Mouse (Mus musculus): ENCODE data around the gene Slc25a18. TPM values are rescaled to one million over a fixed set of nuclear protein-coding genes. Genes with fewer than 3 reads are reported as not detected.

Gene Slc25a18
- total RNA-seq (2021): under 1 TPM; 0.23 to 0.33 TPM
- long read RNA-seq, experiment 1: 0 reads
- long read RNA-seq, experiment 2: 0 reads

DNA sequence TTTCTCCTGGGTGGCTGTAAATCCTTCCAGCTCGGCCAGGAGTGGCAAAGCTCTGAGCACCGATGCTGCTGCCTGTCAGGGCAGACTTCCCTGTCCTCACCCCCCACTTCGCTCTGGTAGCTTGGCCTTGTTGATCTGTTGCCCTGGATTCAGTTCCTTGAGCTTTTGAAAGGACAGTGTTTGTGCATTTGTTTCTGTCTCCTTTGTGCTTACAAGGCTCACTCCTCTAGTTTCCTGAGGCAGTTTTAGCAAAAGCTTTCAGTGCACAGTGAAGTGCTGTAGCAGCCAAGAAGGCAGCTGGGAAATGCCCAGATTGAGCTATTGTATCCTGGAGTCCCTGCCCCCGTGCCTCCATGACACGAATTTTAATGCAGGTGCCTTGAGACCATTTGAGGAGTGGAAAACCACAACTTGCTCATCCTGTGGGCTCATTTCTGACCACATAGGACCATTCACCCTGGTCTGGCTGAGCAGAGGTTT, at the start of gene Slc25a18:
Slc25a18 (plus strand) TSS at position 430 of the 480 bp plus-strand sequence.
- no peak for DNase-seq

DNA sequence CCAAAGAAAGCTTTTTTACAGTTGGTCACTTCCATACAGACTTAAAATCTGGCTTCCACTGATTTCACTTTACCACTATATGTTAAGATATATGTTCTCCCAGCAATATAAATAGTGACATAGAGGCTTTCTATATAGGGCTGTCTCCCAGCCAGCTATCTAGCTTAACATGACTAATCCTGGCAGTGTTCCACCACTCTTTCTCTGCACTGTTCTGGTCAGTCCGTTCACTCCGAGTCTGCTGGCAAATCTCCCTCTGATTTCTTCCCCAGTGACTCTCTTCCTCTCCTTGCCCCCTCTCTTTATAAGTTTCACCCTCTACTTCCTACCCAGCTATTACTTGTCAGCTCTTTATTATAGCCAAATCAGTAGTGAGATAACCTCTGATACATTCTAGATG, 47.4 kb upstream of the Slc25a18 start:
- no peak for DNase-seq

DNA sequence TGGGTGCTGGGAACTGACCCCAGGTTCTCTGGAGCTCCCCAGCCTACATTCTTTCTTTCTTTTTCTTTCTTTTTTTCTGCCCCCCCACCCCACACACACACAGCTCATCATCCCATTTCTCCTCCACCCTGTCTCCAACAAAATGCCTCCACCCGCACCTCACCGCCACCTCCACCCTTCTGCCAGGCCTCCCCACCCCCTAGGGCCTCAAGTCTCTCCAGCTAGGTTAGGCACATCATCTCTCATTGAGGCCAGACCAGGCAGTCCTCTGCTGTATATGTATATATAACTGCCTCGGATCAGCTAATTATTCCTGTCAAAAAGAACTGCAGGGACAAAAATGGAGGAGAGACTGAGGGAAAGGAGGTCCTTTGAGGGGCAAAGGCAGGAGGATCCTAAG, 37.4 kb upstream of the Slc25a18 start:
- DNase-seq: no peak

DNA sequence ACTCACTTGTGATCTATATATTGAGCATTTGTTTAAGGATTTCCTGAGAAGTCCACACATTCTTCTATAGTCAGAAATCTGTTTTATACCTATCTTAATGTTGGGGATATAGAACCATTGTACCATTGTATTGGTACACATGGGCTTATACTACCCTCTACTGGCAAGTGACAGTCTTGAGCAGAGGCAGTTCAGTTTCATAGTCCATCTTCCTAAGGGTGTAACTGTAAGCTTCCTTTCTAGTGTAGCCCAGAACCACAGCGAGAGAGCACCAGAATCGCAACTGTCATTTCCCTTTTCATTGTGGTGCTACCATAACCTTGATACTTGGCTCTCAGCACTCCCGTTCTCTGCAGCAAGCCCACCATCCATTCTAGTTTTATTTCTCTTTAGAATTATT, 36.8 kb upstream of the Slc25a18 start:
- DNase-seq: no peak

DNA sequence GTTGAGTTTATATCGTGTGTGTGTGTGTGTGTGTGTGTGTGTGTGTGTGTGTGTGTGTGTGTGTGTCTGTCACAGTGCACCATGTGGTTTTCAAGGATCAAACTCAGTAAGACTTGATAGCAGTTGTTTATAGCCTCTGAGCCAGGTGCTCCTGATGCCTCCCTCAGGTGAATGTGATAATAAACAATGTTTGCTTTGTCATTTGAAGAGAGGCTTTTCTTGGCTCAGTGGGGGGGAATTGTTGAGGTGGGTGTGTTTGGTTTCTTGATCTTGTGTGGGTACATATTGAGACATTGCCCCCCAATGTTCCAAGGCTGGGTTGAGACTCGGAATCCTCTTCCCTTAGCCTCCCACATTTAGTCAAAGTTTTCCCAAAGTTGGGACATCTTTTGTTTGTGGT, 30.2 kb upstream of the Slc25a18 start:
- no peak for DNase-seq

DNA sequence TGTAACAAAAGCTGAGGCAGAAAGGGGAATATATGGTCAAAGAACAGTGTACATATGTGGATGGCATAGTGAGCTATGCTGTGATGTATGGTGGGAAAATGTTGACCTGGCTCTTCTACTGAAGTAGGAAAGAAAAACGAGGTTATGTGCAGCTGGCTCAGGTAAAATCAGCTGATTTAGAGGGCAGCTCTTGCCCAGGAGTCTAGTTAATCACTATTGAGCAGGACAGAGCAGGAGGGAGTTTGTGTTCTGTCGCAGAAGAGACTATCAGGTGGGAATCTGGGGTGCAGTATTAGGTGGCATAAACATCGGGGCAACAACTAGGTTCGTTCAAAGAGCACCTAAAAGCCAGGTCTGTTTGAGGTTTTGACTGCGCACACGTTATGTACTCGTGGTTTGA, 29.1 kb upstream of the Slc25a18 start:
- no peak for DNase-seq

DNA sequence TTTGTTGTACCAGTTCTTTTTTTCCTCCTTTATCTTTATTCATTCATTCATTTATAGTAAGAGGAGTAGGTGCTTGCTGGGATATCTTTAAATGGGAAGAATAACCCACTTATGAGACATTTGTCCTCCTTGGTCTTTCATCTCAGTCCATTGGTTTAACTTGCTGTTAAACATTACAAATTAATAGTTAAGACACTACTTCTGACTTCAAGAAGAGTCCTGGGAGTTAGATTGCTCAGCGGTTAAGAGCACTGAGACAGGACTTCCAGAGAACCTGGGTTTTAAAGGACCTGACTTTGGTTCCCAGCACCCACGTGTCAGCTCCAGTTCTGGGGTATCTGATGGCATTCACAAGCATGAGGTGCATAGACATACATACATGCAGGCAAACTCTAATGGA, 27.0 kb upstream of the Slc25a18 start:
- DNase-seq: no peak

DNA sequence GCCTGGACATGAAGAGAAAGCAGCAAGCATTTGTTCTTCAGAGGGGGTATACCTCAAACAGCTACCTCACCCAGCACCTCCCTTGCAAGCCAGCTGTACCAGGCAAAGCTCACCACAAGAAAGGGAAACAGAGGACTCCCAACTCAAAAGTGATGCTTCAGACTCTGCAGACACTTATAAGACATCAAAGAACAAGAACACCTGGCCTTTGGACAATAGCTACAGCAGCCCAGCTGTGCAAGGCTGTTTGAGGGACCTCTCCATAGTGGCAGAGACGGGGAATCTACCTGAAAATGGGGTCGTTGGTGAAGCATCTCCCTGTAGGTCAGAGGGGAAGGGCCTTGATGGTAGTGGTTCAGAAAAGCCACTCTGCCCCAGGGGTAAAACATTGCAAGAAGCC, 12.2 kb upstream of the Slc25a18 start:
- DNase-seq: no peak

DNA sequence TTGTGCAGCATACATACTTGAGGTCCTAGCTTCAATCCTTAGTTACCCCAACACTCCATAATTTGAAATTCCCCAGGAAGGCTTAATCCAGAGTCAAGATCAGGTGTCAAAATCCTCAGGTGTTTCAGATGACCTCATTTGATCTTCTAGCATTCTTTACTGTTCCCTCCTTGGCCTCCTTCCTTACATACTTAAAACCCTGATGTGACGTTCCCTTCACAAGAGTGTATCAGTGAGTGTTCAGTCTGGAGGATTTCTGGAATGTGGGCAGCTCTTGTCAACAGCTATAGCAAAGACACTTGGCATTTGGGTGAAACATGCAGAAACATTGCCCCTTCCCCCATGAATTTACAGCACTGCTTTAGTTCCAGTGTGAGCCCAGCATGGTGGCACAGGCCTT, 3.4 kb upstream of the Slc25a18 start:
- no peak for DNase-seq

DNA sequence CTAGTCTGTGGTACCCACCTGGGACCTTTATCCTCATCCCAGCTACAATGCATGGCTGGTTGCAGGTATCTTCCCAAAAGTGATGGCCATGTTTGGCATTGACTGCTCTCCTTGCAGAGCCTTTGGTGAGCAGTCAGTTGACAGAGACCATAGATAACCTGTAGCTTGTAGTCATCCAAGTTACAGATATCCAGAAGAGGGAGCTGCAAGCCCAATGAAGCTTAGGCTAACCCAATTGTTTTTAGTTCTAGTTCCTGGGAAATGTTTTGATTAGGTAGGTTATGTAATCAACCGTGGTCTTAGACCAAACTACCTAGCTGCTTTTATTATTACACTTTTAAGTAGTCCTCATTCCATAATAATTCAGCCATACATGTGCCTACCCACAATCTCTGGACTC, 2.0 kb upstream of the Slc25a18 start:
- DNase-seq: no peak

DNA sequence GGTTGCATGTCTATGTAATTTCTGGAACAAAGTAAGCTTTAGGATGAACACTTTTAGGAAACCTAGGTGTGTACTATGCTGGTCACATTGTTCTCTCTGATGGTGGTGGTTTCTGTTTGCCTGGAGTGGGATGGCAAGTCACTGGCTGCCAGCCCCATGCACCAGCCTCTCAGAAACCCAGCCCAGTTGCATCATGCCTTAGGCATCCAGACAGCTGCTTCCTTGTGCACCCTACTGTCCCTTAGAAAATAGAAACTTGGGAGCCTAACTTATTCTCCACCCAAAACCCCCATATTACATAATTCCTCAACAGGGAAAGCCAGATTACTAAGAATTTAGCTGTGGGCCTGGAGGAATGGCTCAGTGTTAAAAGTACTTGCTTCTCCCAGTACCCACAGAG, 1.4 kb upstream of the Slc25a18 start:
- DNase-seq: no peak

DNA sequence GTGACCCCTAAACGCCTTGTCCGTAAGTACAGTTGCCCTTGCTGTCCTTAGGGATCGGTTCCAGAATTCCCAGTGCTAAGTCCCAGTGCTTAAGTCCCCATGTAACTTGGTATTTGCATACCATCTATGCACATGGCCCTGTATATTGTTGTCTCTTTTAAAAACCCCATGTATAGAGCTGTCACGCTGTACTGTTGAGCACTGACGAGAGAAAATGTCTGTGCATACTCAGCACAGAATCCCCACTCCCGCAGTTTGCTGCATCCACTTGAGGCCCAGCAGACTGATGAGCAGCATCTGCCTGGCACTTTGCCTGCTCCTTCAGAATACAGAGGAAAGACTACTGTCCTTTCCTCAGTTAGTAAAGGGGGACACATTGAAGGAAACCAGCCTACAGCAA, 385 bp downstream of the Slc25a18 start:
- no peak for DNase-seq

DNA sequence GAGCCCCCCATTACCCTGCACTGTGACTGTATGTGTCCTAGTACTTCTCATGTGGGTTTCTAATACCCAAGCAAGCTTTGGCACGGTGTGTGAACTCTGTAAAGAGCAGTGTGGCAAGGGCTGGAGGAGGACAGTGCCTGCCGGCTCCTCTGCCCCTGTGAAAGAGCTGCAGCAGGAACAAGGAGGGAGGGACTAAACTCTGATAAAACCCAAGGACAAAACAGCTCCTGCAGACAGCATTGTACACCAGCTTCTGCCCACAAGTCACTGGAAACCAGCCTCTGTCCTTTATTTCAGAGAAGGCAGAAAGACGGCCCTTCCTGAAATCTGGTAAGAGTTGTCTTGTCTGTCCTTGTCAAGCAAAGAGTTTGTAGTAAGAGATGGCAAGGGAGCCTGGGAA, 2.9 kb downstream of the Slc25a18 start:
- no peak for DNase-seq

DNA sequence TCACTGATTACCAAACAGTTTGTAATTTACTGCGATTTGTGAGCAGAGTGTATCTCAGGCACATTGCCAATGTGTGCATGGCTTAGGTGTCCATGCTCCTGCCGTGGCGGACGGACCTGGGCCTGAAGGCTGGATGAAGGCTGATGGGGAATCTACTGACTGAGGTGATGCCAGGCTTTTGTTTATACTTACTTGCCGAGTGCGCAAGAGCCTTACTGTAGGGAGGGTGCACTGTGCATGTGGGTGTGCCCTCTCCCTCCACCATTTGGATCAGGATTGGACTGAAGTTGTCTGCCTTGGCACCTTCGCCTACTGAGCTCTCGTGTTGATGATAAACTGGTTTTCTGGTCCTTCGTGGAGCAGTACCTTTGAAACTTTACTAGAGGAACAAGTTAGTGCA, 4.2 kb downstream of the Slc25a18 start:
- DNase-seq: no peak

DNA sequence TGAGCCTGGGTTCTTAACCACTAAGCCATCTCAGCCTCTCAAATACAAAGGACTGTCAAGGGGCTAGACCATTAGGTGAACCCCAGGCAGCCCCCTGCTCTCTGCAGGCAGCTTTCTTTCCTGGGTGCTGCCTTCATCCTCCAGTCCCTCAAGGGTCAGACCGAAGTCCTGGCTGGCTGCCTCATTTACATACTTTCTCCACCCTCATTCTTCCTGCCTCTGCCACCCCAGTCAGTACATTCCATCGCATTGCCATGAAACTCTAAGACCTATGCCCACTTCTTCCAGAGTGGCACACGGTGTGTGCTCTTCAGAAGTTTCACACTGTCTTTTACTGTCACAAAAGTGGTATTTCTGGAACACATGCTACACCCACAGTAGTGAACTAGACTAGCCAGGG, 4.8 kb downstream of the Slc25a18 start:
- no peak for DNase-seq

DNA sequence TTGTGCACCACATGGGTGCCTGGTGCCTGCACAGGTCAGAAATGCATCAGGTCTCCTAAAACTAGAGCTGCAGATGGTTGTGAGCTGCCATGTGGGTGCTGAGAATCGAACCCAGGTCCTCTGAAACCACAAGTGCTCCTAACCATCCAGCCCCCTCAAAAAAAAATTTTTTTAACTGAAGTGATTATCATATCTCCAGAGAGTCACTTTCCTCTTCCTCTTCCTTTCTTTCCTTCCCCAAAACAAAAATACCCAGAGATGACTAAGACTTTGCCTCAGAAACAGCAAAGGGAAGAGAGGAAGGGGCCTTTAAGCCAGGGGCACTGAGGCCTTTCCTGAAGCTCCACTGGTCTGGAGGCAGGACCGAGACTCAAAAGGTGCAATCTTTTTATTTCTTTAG, 9.6 kb downstream of the Slc25a18 start:
- DNase-seq: no peak

DNA sequence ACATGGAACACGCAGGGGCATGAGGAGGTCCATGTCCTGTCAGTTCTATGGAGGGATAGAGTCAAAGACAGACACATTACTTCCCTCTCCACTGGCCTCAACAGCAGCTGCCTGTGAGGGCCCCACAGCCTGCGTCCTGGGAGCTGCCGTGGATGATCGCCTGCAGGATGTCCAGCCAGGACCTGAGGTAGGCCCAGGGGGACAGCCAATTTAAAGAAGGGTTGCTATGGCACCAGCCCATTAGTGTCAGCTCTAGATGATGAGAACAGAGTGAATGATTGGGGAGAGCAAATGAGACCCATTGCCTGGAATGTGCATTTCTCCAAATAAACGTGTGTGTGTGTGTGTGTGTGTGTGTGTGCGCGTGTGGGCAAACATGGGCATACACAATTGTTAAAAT, 11.0 kb downstream of the Slc25a18 start:
- DNase-seq: no peak

DNA sequence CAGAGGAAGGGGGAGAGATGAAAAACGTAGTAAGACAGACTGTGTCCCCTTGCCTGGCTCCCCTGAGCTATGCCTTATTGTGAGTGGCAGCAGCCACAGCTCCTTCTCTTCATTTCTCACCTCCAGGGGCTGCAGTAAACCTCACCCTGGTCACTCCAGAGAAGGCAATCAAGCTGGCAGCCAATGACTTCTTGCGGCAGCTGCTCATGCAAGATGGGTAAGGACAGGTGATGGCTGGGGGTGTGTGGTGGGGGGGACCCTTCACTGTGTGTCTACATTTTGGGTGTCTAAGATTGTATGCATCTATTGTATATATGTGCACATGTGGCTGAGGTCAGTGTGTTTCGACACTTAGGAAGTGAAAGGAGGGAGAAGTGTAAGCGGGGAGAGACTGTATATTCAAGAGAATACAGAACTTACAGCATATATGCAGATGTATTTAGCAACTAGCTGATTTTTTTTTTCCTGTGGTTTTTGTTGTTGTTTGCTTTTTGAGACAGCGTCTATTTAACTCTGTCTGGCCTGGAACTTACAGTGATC, 14.8 kb downstream of the Slc25a18 start:
- no peak for DNase-seq

DNA sequence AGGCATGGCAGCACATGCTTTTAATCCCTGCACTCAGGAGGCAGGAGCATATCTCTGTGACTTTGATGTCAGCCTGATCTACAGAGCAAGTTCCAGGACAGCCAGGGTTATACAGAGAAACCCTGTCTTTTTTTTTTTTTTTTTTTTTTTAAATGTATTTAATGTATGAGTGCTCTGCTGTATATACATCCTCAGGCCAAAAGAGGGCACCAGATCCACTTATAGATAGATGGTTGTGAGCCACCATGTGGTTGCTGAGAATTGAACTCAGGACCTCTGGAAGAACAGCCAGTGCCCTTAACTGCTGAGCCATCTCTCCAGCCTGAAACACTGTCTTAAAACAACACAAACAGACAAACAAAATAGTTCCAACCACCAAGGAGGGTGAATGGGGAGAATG, 15.5 kb downstream of the Slc25a18 start:
- no peak for DNase-seq

DNA sequence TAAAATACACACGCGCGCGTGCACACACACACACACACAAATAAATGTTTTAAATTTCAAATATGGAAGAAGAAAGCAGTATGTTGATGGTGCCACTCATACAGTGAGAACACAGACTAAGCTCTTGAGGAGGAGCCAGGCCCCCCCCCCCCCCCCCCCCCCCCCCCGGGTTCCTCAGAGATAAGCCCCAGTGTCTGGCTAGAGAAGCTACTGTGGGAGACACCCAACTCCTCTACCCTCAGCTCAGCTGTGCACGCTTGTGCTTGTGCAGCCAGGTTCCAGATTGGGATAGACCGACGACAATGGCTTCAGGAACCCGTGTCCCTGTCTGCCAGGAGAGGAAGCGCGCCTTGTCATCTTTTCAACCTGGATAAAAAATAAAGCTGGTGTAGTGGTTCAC, 16.8 kb downstream of the Slc25a18 start:
- no peak for DNase-seq

DNA sequence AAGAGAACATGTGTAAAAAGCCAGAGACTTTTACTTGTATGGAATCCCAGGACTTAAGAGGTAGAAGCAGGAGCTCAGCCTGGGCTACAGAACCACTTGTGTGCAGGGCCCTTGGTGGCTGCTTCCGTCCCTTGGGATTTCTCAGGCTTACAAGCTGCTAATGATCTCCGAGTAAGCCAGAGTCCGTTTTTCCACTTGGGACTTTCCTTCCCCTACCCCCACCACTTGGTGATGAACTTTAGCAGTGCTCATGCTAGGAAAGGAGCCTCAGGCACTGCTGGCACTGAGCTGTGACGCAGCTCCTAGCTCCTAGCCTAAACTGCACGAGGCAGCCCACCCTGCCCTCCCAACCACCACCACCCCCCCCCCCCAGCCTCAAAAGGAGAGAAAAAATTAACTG, 17.3 kb downstream of the Slc25a18 start:
- DNase-seq: no peak

DNA sequence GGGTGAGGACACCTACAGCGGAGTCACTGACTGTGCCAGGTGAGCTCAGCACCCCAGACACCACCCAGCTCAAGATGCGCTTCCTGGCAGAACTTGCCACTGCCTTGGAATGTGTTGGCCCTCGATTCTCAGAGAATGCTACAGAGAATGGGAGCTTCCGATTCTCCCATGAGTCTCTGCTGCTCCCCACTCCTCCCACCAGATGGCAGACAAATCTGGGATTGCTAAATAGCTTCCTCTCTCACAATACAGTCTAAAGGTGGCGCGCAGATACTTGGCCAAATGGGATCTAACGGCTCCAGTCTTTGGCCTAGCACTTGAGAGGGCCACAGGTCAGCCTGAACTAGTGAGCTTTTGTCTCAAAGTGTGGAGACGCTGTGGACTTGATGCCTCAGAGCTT, 19.6 kb downstream of the Slc25a18 start:
- DNase-seq: no peak

DNA sequence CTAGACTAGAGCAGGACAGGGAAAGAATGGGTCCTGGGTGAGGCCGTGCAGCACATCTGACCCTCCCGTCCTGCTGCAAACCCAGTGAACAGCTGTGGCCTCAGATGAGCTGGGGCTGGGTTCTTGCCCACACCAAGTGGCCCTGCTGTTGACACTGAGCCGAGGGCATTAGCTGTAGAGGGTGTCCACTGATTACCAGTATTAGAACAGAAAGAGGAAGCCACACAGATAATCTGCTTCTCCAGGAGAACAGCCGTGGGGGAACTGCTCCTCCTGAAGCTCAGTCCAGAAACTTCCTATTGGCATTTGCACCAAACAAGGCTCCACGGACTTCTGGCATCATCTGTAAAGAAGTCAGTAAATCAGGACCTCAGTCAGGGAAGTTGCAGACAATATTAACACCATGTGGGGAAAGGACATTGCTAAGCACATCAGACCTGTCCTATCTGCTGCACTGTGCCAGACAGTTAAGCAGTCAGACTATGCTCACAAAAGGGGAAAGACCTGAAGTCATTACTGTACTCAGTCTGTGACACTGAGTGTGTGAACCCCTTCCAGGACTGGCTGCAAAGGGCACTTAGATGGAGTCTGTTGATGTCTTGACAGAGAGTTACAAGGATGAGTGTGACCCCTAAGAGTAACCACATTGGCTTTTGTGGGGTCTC, 22.2 kb downstream of the Slc25a18 start:
- peak; percentile 55 for DNase-seq

DNA sequence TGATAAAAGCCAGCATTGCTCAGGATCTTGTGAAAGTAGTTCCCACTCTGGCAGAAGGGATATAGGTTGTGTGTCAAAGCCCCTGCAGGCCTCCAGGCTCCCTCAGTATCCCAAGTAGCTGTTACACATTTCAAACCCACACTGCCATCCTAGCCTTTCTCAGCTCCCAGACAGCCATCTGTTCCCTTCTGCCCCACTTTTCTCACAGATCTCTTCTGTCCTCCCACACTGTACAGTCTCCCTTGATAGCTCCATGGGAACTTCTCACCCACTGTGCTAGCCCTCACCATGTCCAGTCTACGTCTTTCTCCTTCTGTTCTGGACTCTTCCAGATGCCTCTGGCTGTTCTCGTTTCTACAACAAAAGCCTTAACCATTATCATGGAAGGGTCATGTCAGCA, 22.7 kb downstream of the Slc25a18 start:
- DNase-seq: no peak

DNA sequence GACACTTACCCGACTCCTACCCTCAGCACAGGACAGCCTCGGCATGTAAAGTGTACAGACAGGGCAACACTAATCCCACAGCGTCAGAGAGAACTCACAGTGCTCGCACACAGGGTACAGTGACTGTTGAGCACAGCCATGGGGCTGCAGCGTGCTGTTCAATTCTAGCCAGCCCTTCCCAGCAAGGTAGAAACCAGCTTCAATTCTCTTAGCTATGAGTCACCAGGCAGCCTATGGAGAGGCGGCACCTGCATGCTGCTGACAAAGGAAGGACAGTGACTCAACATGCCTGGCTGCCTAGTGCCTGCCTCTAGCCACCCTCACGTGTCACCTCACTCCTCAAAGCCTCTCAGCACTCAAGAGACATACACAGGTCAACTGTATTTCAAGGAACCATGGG, 24.6 kb downstream of the Slc25a18 start:
- DNase-seq: no peak

Data from gastrocnemius, postnatal 10 days (tissue).